Mouse (Mus musculus): ENCODE results near the gene Epb41l3.

DNA sequence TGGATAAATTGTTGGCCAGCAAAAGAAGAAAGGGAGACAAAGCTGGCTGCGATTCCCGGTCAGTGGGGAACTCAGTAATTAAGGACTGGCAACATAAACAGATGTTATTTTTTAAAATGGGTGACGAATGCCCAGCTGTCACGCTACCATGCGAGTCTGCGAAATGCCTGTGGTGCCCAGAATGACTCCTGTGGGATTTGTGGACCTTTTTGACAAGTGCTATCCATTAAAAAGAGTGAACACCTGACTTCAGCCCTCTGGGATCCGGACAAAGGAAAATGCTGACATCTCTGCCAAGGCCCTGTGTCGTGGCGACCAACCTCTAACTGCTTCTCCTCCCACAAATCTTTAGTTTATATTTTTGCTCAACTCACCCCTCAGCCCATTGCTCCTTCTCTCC lies 232.2 kb downstream of the Epb41l3 start:
- TF ChIP-seq CTCF (IDR thresholded peaks at IDR 0.05; ENCODE audit: borderline replicate concordance, insufficient read depth, low read depth, low read length) (no peak), POLR2A (IDR thresholded peaks at IDR 0.05; ENCODE audit: borderline replicate concordance, insufficient read depth, low read length) (no peak)
